Mouse (Mus musculus): ENCODE measurements around the gene Bhlha9. TPM values are rescaled to one million over a fixed set of nuclear protein-coding genes. Genes with fewer than 3 reads are reported as not detected.
A peak's percentile ranks its signal among the peaks of the same experiment; 100 is the strongest.

Gene Bhlha9
- polyA plus RNA-seq, 1 experiment: not detected

GRCm38 (mm10) chr11:76647500-76647899, 24.8 kb upstream of the Bhlha9 start:
- 4% methylated on average over 9 of the region's 9 CpGs for WGBS
- 0 out of 2 replicates have a peak, but pooled peaks have one; percentile 24 for TF ChIP-seq POLR2A (IDR thresholded peaks at IDR 0.05; ENCODE audit: low read depth, low read length)
- TF ChIP-seq CTCF (IDR thresholded peaks at IDR 0.05; ENCODE audit: extremely low read depth, insufficient read length, insufficient replicate concordance, low read depth, low read length): peak; percentile 91; the same call in 1 of the 2 replicates
- no peaks in the 10 kb centered on the region for H3K27me3 ChIP-seq (ENCODE audit: control insufficient read depth, insufficient read depth, low read length)
- no peaks in the 10 kb centered on the region for H3K36me3 ChIP-seq (ENCODE audit: control insufficient read depth, insufficient read depth, low read length)
- no peak overlapping the region for H3K4me3 ChIP-seq (ENCODE audit: low read depth, low read length)
- H3K27ac ChIP-seq (ENCODE audit: insufficient read depth, low read depth, low read length): no peak overlapping the region
- no peaks in the 10 kb centered on the region for H3K4me1 ChIP-seq (ENCODE audit: control insufficient read depth, insufficient read depth, insufficient read length, low read length)

GRCm38 (mm10) chr11:76650862-76651560, 21.3 kb upstream of the Bhlha9 start:
- no peaks in the 10 kb centered on the region for H3K27me3 ChIP-seq (ENCODE audit: control insufficient read depth, insufficient read depth, low read length)
- H3K4me3 ChIP-seq (ENCODE audit: low read depth, low read length): no peak overlapping the region
- no peaks in the 10 kb centered on the region for H3K36me3 ChIP-seq (ENCODE audit: control insufficient read depth, insufficient read depth, low read length)
- 52% methylated on average over 11 of the region's 14 CpGs for WGBS
- TF ChIP-seq CTCF (IDR thresholded peaks at IDR 0.05; ENCODE audit: extremely low read depth, insufficient read length, insufficient replicate concordance, low read depth, low read length) (no peak), POLR2A (IDR thresholded peaks at IDR 0.05; ENCODE audit: low read depth, low read length) (no peak)
- H3K27ac ChIP-seq (ENCODE audit: insufficient read depth, low read depth, low read length): no peak overlapping the region
- no peaks in the 10 kb centered on the region for H3K4me1 ChIP-seq (ENCODE audit: control insufficient read depth, insufficient read depth, insufficient read length, low read length)

- TF ChIP-seq CTCF (IDR thresholded peaks at IDR 0.05; ENCODE audit: extremely low read depth, insufficient read length, insufficient replicate concordance, low read depth, low read length) (no peak), POLR2A (IDR thresholded peaks at IDR 0.05; ENCODE audit: low read depth, low read length) (no peak)
- H3K4me1 ChIP-seq (ENCODE audit: control insufficient read depth, insufficient read depth, insufficient read length, low read length): no peaks in the 10 kb centered on the region
- no peaks in the 10 kb centered on the region for H3K27me3 ChIP-seq (ENCODE audit: control insufficient read depth, insufficient read depth, low read length)
- no peak overlapping the region for H3K27ac ChIP-seq (ENCODE audit: insufficient read depth, low read depth, low read length)
- 56% methylated on average over 3 of the region's 3 CpGs for WGBS
- H3K4me3 ChIP-seq (ENCODE audit: low read depth, low read length): no peak overlapping the region
- H3K36me3 ChIP-seq (ENCODE audit: control insufficient read depth, insufficient read depth, low read length): no peaks in the 10 kb centered on the region
Measured at GRCm38 (mm10) chr11:76652838-76653334, 19.4 kb upstream of the Bhlha9 start.

GRCm38 (mm10) chr11:76655106-76655505, 17.2 kb upstream of the Bhlha9 start:
- no peak overlapping the region for H3K27ac ChIP-seq (ENCODE audit: insufficient read depth, low read depth, low read length)
- no peaks in the 10 kb centered on the region for H3K27me3 ChIP-seq (ENCODE audit: control insufficient read depth, insufficient read depth, low read length)
- WGBS: 7% methylated on average over 10 of the region's 10 CpGs
- H3K4me3 ChIP-seq (ENCODE audit: low read depth, low read length): no peak overlapping the region
- no peaks in the 10 kb centered on the region for H3K4me1 ChIP-seq (ENCODE audit: control insufficient read depth, insufficient read depth, insufficient read length, low read length)
- H3K36me3 ChIP-seq (ENCODE audit: control insufficient read depth, insufficient read depth, low read length): no peaks in the 10 kb centered on the region
- TF ChIP-seq POLR2A (IDR thresholded peaks at IDR 0.05; ENCODE audit: low read depth, low read length): no peak
- no peak for TF ChIP-seq CTCF (IDR thresholded peaks at IDR 0.05; ENCODE audit: extremely low read depth, insufficient read length, insufficient replicate concordance, low read depth, low read length)

GRCm38 (mm10) chr11:76657450-76657970, 14.8 kb upstream of the Bhlha9 start:
- Histone ChIP-seq H3K4me3 (ENCODE audit: low read depth, low read length) (no peak overlapping the region), H3K36me3 (ENCODE audit: control insufficient read depth, insufficient read depth, low read length) (no peaks in the 10 kb centered on the region), H3K4me1 (ENCODE audit: control insufficient read depth, insufficient read depth, insufficient read length, low read length) (peaks cover 6% of the 10 kb centered on the region), H3K27me3 (ENCODE audit: control insufficient read depth, insufficient read depth, low read length) (no peaks in the 10 kb centered on the region), H3K27ac (ENCODE audit: insufficient read depth, low read depth, low read length) (no peak overlapping the region)
- no peak for TF ChIP-seq POLR2A (IDR thresholded peaks at IDR 0.05; ENCODE audit: low read depth, low read length)
- no peak for TF ChIP-seq CTCF (IDR thresholded peaks at IDR 0.05; ENCODE audit: extremely low read depth, insufficient read length, insufficient replicate concordance, low read depth, low read length)
- 54% methylated on average over 4 of the region's 4 CpGs for WGBS

GRCm38 (mm10) chr11:76659138-76659930, 12.9 kb upstream of the Bhlha9 start:
- no peak overlapping the region for H3K4me3 ChIP-seq (ENCODE audit: low read depth, low read length)
- TF ChIP-seq CTCF (IDR thresholded peaks at IDR 0.05; ENCODE audit: extremely low read depth, insufficient read length, insufficient replicate concordance, low read depth, low read length) (no peak), POLR2A (IDR thresholded peaks at IDR 0.05; ENCODE audit: low read depth, low read length) (no peak)
- H3K27ac ChIP-seq (ENCODE audit: insufficient read depth, low read depth, low read length): no peak overlapping the region
- H3K36me3 ChIP-seq (ENCODE audit: control insufficient read depth, insufficient read depth, low read length): no peaks in the 10 kb centered on the region
- 70% methylated on average over 14 of the region's 14 CpGs for WGBS
- no peaks in the 10 kb centered on the region for H3K27me3 ChIP-seq (ENCODE audit: control insufficient read depth, insufficient read depth, low read length)
- peaks cover 6% of the 10 kb centered on the region for H3K4me1 ChIP-seq (ENCODE audit: control insufficient read depth, insufficient read depth, insufficient read length, low read length)
